Mouse (Mus musculus) heart, adult 10 weeks (tissue): ENCODE results near the gene Olfr1467. TPM values are rescaled to one million over a fixed set of nuclear protein-coding genes. Genes with fewer than 3 reads are reported as not detected.

Source experiments
- polyA plus RNA-seq: library from polyadenylated mRNA; stranded (reverse); fragments of 350-450 nt; fragmentation: Illumina TruSeq; extraction: RNeasy Lipid Tissue Mini Kit (QIAGEN cat#74804); gene quantifications from one replicate; pipeline ENCODE4 v1.2.3, GENCODE M21; 2014; ENCODE audit warnings: low read depth, low replicate concordance

The Olfr1467 gene
- polyA plus RNA-seq, result not detected

GRCm38 (mm10) chr19:13361936-13362335 lies at the start of gene Olfr1467:
Gene Olfr1467, plus strand, starts transcription at chr19:13362236.

GRCm38 (mm10) chr19:13315441-13315840 lies 46.6 kb upstream of the Olfr1467 start, which contains the start of gene Olfr1465:
Gene Olfr1465, minus strand, starts transcription at chr19:13315541.

GRCm38 (mm10) chr19:13338562-13338961 lies 23.5 kb upstream of the Olfr1467 start, which contains the start of gene Olfr1466:
Gene Olfr1466, plus strand, starts transcription at chr19:13338862.

GRCm38 (mm10) chr19:13407549-13407948 lies 45.5 kb downstream of the Olfr1467 start, which contains the start of gene Olfr1469:
Gene Olfr1469, plus strand, starts transcription at chr19:13407849.

Other genes with a start within 250 kb of the Olfr1467 start
- gene Olfr1459, start 212.7 kb upstream of the Olfr1467 start, polyA plus RNA-seq, result not detected
- gene Olfr1461, start 199.2 kb upstream of the Olfr1467 start, polyA plus RNA-seq, result not detected
- gene Olfr1462, start 176.5 kb upstream of the Olfr1467 start, polyA plus RNA-seq, result not detected
- gene Olfr1463, start 130.9 kb upstream of the Olfr1467 start, polyA plus RNA-seq, result not detected
- gene Olfr1465, start 46.7 kb upstream of the Olfr1467 start, polyA plus RNA-seq, result not detected
- not detected for gene Olfr1466, start 23.4 kb upstream of the Olfr1467 start, polyA plus RNA-seq
- gene Olfr1469, start 45.6 kb downstream of the Olfr1467 start, polyA plus RNA-seq, result not detected
- not detected for gene Olfr1471, start 81.2 kb downstream of the Olfr1467 start, polyA plus RNA-seq
- not detected for gene Olfr1472, start 93.8 kb downstream of the Olfr1467 start, polyA plus RNA-seq
- gene Olfr1474, start 107.3 kb downstream of the Olfr1467 start, polyA plus RNA-seq, result not detected
- not detected for gene Olfr1475, start 118.0 kb downstream of the Olfr1467 start, polyA plus RNA-seq
- not detected for gene Olfr1477, start 138.3 kb downstream of the Olfr1467 start, polyA plus RNA-seq
- gene Olfr1480, start 165.7 kb downstream of the Olfr1467 start, polyA plus RNA-seq, result not detected
- not detected for gene Olfr1484, start 221.3 kb downstream of the Olfr1467 start, polyA plus RNA-seq